Mouse (Mus musculus): Measurements from ENCODE around the gene Lgals3.
A peak's percentile ranks its signal among the peaks of the same experiment; 100 is the strongest.

DNA sequence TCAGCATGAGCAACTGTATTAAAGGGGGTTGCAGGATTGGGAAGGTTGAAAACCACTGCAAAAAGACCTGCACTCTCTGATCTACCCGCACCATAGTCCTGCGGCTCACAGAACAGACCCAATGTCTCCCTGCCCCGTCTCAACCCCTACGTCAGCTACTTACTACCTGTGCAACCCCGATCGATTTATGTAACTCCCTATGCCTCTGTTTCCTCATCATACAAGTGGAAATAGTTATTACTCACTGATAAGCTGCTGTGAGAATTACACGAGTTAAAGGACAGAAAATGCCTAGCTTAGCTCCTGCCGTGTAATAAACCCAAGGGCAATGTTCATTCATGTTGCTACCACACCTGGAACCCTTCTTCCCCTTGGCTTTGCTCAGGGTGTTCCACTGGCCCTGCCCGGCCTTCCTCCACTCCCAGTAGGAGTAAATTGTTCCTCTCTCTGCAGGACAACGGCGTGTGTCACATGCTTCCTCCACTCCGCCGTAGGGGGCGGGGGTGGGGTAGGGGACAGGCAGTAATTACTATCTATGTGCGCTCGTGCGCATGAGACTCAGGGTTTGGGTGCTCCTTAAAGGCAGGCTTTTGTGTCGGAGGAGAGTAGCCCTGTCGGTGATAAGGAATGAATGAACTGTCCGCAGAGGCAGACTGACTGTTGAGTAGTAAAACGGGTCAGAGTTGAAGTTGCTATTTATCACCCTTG lies 2.7 kb upstream of the Lgals3 start:
- TF ChIP-seq POLR2A (IDR thresholded peaks at IDR 0.05; ENCODE audit: insufficient read depth, low read length) (peak; percentile 18), CTCF (IDR thresholded peaks at IDR 0.05; ENCODE audit: low read depth, low read length) (no peak), EP300 (IDR thresholded peaks at IDR 0.05; ENCODE audit: insufficient read depth, low read depth, low read length) (peak; percentile 50; the same call in 1 of the 2 replicates)
